Comparison of ENCODE assay signal across 21 mouse cellular contexts in the genomic region with DNA sequence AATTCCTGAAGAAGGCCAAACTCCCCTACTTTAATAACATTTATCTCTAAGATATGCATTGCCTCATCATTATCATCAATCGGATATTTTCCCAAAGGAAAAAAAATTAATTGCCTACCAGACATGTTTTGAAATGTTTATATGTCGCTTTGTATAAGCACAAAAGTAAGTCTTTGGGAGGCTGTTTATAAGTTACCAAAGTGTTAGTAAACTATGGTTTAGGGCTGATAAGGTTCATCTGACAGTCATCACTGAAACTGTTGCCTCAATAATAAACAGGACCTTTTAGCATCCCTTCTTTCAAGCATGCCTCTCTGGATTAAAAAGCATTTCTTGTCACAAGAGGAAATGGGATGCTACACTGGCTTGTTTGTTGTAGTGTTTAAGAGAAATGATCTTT.
A peak's percentile ranks its signal among the peaks of the same experiment; 100 is the strongest.
DNase-seq lines count a peak whose midpoint lies in the region; ATAC-seq and TF ChIP-seq lines count a peak whose summit lies in the region.
"Had no signal": no experiment of that assay in that cellular context is flagged by ENCODE, and none has a peak within 500 bp of the region (broad histone marks: within the 10 kb centered on the region; RNA-seq: fewer than 3 reads in every experiment).

No protein-coding gene starts in this region.

- intact Hi-C loops in left cerebral cortex, postnatal 25 days (cut with DNase I): no loop called here

- no peak overlapping the region for H3K4me3 ChIP-seq in intestine, embryonic 14.5 days (ENCODE audit: low read depth, low read length)
- H3K4me3 ChIP-seq in intestine, postnatal 0 days (ENCODE audit: low read depth, low read length): no peak overlapping the region
- no peak overlapping the region for H3K4me3 ChIP-seq in lung, embryonic 14.5 days (ENCODE audit: low read depth, low read length)
- H3K4me3 ChIP-seq in lung, embryonic 16.5 days (ENCODE audit: low read length): no peak overlapping the region
- H3K4me3 ChIP-seq in intestine, embryonic 15.5 days (replicated peaks): no peak overlapping the region
- H3K4me3 ChIP-seq: embryonic facial prominence, embryonic 10.5 days; embryonic facial prominence, embryonic 12.5 days; forebrain, embryonic 13.5 days had no signal

- 46% methylated on average over 2 of the region's 2 CpGs for WGBS in intestine, embryonic 14.5 days
- 56% methylated on average over 2 of the region's 2 CpGs for WGBS in intestine, postnatal 0 days
- WGBS in lung, embryonic 14.5 days: 33% methylated on average over 2 of the region's 2 CpGs
- WGBS in lung, embryonic 16.5 days: 31% methylated on average over 2 of the region's 2 CpGs
- WGBS in intestine, embryonic 15.5 days: 62% methylated on average over 2 of the region's 2 CpGs

- no peaks in the 10 kb centered on the region for H3K9me3 ChIP-seq in intestine, embryonic 14.5 days (ENCODE audit: control insufficient read depth, low read length)
- H3K9me3 ChIP-seq in intestine, postnatal 0 days (ENCODE audit: control insufficient read depth): no peaks in the 10 kb centered on the region
- H3K9me3 ChIP-seq in lung, embryonic 14.5 days (ENCODE audit: low read depth, low read length): no peaks in the 10 kb centered on the region
- no peaks in the 10 kb centered on the region for H3K9me3 ChIP-seq in lung, embryonic 16.5 days (ENCODE audit: control insufficient read depth, low read length)
- H3K9me3 ChIP-seq in intestine, embryonic 15.5 days: no peaks in the 10 kb centered on the region
- H3K9me3 ChIP-seq: embryonic facial prominence, embryonic 10.5 days; embryonic facial prominence, embryonic 12.5 days; forebrain, embryonic 13.5 days had no signal

- H3K27me3 ChIP-seq in intestine, embryonic 14.5 days (replicated peaks; ENCODE audit: control insufficient read depth, insufficient read depth, low read length): no peaks in the 10 kb centered on the region
- H3K27me3 ChIP-seq in intestine, postnatal 0 days (replicated peaks; ENCODE audit: control insufficient read depth, insufficient read depth, low read length): no peaks in the 10 kb centered on the region
- H3K27me3 ChIP-seq in lung, embryonic 14.5 days (ENCODE audit: insufficient read depth, low read length): no peaks in the 10 kb centered on the region
- no peaks in the 10 kb centered on the region for H3K27me3 ChIP-seq in lung, embryonic 16.5 days (ENCODE audit: control insufficient read depth, insufficient read depth, low read depth, low read length)
- no peaks in the 10 kb centered on the region for H3K27me3 ChIP-seq in intestine, embryonic 15.5 days (replicated peaks)
- H3K27me3 ChIP-seq: forebrain, embryonic 13.5 days; Patski had no signal

- no peak overlapping the region for H3K9ac ChIP-seq in intestine, embryonic 14.5 days (ENCODE audit: low read length)
- H3K9ac ChIP-seq in intestine, postnatal 0 days (ENCODE audit: low read depth, low read length): no peak overlapping the region
- no peak overlapping the region for H3K9ac ChIP-seq in lung, embryonic 14.5 days
- no peak overlapping the region for H3K9ac ChIP-seq in lung, embryonic 16.5 days (ENCODE audit: low read length)
- H3K9ac ChIP-seq in intestine, embryonic 15.5 days: no peak overlapping the region
- H3K9ac ChIP-seq: embryonic facial prominence, embryonic 12.5 days; forebrain, embryonic 13.5 days had no signal

- H3K36me3 ChIP-seq in intestine, embryonic 14.5 days (ENCODE audit: control insufficient read depth, insufficient read depth, low read length): no peaks in the 10 kb centered on the region
- no peaks in the 10 kb centered on the region for H3K36me3 ChIP-seq in intestine, postnatal 0 days (ENCODE audit: control insufficient read depth, insufficient read depth)
- no peaks in the 10 kb centered on the region for H3K36me3 ChIP-seq in lung, embryonic 14.5 days (ENCODE audit: insufficient read depth)
- no peaks in the 10 kb centered on the region for H3K36me3 ChIP-seq in lung, embryonic 16.5 days (ENCODE audit: control insufficient read depth, insufficient read depth, low read length)
- no peaks in the 10 kb centered on the region for H3K36me3 ChIP-seq in intestine, embryonic 15.5 days
- H3K36me3 ChIP-seq: embryonic facial prominence, embryonic 10.5 days; embryonic facial prominence, embryonic 12.5 days; G1E had no signal

- no peak for ATAC-seq in intestine, embryonic 14.5 days (replicated peaks; ENCODE audit: low FRiP score, low TSS enrichment, low read depth)
- ATAC-seq in intestine, postnatal 0 days: no peak
- ATAC-seq in lung, embryonic 14.5 days (ENCODE audit: insufficient read depth): peak; percentile 51
- peak; percentile 63; the same call in 1 of the 2 replicates for ATAC-seq in lung, embryonic 16.5 days (ENCODE audit: low read depth)
- peak; percentile 36; the same call in 1 of the 2 replicates for ATAC-seq in intestine, embryonic 15.5 days
- ATAC-seq: activated CD4-positive, CD25-positive, alpha-beta regulatory T cell, adult 4 months; CD4-positive, CD25-positive, alpha-beta regulatory T cell, adult 4 months; forebrain, embryonic 13.5 days; Patski had no signal

- peak overlapping the region; percentile 40 for H3K27ac ChIP-seq in intestine, embryonic 14.5 days (ENCODE audit: low read depth)
- H3K27ac ChIP-seq in intestine, postnatal 0 days (ENCODE audit: low read depth, low read length): no peak overlapping the region
- no peak overlapping the region for H3K27ac ChIP-seq in lung, embryonic 14.5 days (ENCODE audit: low read depth)
- H3K27ac ChIP-seq in lung, embryonic 16.5 days (ENCODE audit: low read length): peak overlapping the region; percentile 64; the same call in 1 of the 2 replicates
- no peak overlapping the region for H3K27ac ChIP-seq in intestine, embryonic 15.5 days
- H3K27ac ChIP-seq: embryonic facial prominence, embryonic 10.5 days; embryonic facial prominence, embryonic 12.5 days; forebrain, embryonic 13.5 days had no signal

- no peak overlapping the region for H3K4me2 ChIP-seq in intestine, embryonic 14.5 days (ENCODE audit: low read length)
- H3K4me2 ChIP-seq in intestine, postnatal 0 days (replicated peaks; ENCODE audit: low read depth): no peak overlapping the region
- H3K4me2 ChIP-seq in lung, embryonic 14.5 days: no peak overlapping the region
- H3K4me2 ChIP-seq in lung, embryonic 16.5 days (ENCODE audit: low read depth, low read length): no peak overlapping the region
- H3K4me2 ChIP-seq in intestine, embryonic 15.5 days (replicated peaks): no peak overlapping the region
- H3K4me2 ChIP-seq: embryonic facial prominence, embryonic 12.5 days; forebrain, embryonic 13.5 days had no signal

- TF ChIP-seq CTCF in intestine, postnatal 0 days (IDR thresholded peaks at IDR 0.05; ENCODE audit: low read depth): no peak
- no peak for TF ChIP-seq CTCF in lung, embryonic 14.5 days (IDR thresholded peaks at IDR 0.05; ENCODE audit: low read depth)

- H3K4me1 ChIP-seq in intestine, embryonic 14.5 days (replicated peaks; ENCODE audit: control insufficient read depth, insufficient read depth, low read length): peaks cover 28% of the 10 kb centered on the region
- no peaks in the 10 kb centered on the region for H3K4me1 ChIP-seq in intestine, postnatal 0 days (replicated peaks; ENCODE audit: control insufficient read depth, insufficient read depth, low read length)
- peaks cover 24% of the 10 kb centered on the region for H3K4me1 ChIP-seq in lung, embryonic 14.5 days (ENCODE audit: insufficient read depth)
- peaks cover 26% of the 10 kb centered on the region for H3K4me1 ChIP-seq in lung, embryonic 16.5 days (replicated peaks; ENCODE audit: control insufficient read depth, insufficient read depth, low read length)
- peaks cover 11% of the 10 kb centered on the region; the same call in 1 of the 2 replicates for H3K4me1 ChIP-seq in intestine, embryonic 15.5 days (replicated peaks)

- no peak for DNase-seq in intestine, embryonic 14.5 days (ENCODE audit: low spot score)
- peak; percentile 78 for DNase-seq in lung, embryonic 14.5 days
- DNase-seq in lung, postnatal 25 days (ENCODE audit: low spot score): no peak
- no peak for DNase-seq in lung, postnatal 4 days
- no peak for DNase-seq in left cerebral cortex, postnatal 25 days (ENCODE audit: low spot score in 2 of 2)
- DNase-seq: B cell, adult 2 months; cerebellum, adult 11-12 months; cerebellum, adult 2 months; cerebellum, adult 9-10 months; cerebellum, postnatal 10 days; cerebellum, postnatal 25 days had no signal

Comparison
In these comparisons a context has a peak if more than half of its experiments do, and no peak if none do; other contexts are left out.
1. ATAC-seq: peak in lung, embryonic 14.5 days (single experiment), lung, embryonic 16.5 days (single experiment) and intestine, embryonic 15.5 days (single experiment); none in intestine, embryonic 14.5 days (single experiment) and intestine, postnatal 0 days (single experiment).
2. H3K27ac ChIP-seq: peak in intestine, embryonic 14.5 days (single experiment) and lung, embryonic 16.5 days (single experiment); none in intestine, postnatal 0 days (single experiment), lung, embryonic 14.5 days (single experiment) and intestine, embryonic 15.5 days (single experiment).